Mouse (Mus musculus): ENCODE measurements around the gene Hist1h2br. TPM values are rescaled to one million over a fixed set of nuclear protein-coding genes. Genes with fewer than 3 reads are reported as not detected.

Gene Hist1h2br
- 5.8 TPM in 1 of 2 replicates, not detected in the other for polyA plus RNA-seq (2012)

GRCm38 (mm10) chr13:21833461-21833860 is at the start of gene Hist1h2br, which contains the start of gene Hist1h2ap:
Hist1h2br (plus strand) TSS chr13:21833743.
Hist1h2ap (minus strand) TSS chr13:21833507.

GRCm38 (mm10) chr13:21786899-21787629 is 46.5 kb upstream of the Hist1h2br start, which contains the start of the genes Hist1h2an and Hist1h2bp:
Hist1h2an (minus strand) TSS chr13:21787218.
Hist1h2bp (plus strand) TSS chr13:21787461.

GRCm38 (mm10) chr13:21810073-21810472 is 23.5 kb upstream of the Hist1h2br start, which contains the start of the genes Hist1h2bq and Hist1h2ao:
Hist1h2bq (minus strand) TSS chr13:21810197.
Hist1h2ao (plus strand) TSS chr13:21810465.

GRCm38 (mm10) chr13:21811539-21811938 is 22.0 kb upstream of the Hist1h2br start, which contains the start of gene Hist1h4m:
Hist1h4m (plus strand) TSS chr13:21811746.

GRCm38 (mm10) chr13:21831418-21832394 is 1.8 kb upstream of the Hist1h2br start, which contains the start of gene Hist1h4n:
Hist1h4n (minus strand) TSS chr13:21832196.

Other genes with a start within 250 kb of the Hist1h2br start
- not detected in 2 replicates for gene Olfr1362, start 219.7 kb upstream of the Hist1h2br start, polyA plus RNA-seq (2012)
- gene Olfr11, start 191.2 kb upstream of the Hist1h2br start, polyA plus RNA-seq (2012) = not detected in 2 replicates
- 0.03 TPM in 1 of 2 replicates, not detected in the other for gene Olfr1361, start 170.4 kb upstream of the Hist1h2br start, polyA plus RNA-seq (2012)
- gene Olfr1360, start 156.3 kb upstream of the Hist1h2br start, polyA plus RNA-seq (2012) = not detected in 2 replicates
- not detected in 2 replicates for gene Olfr1359, start 135.6 kb upstream of the Hist1h2br start, polyA plus RNA-seq (2012)
- gene Hist1h2bl, start 117.6 kb upstream of the Hist1h2br start, polyA plus RNA-seq (2012) = 1.1 and 2.1 TPM in 2 replicates
- gene Hist1h2ai, start 117.3 kb upstream of the Hist1h2br start, polyA plus RNA-seq (2012) = 16.6 and 27.9 TPM in 2 replicates
- 27.0 and 31.9 TPM in 2 replicates for gene Hist1h3h, start 116.1 kb upstream of the Hist1h2br start, polyA plus RNA-seq (2012)
- gene Hist1h2bm, start 111.7 kb upstream of the Hist1h2br start, polyA plus RNA-seq (2012) = 1.7 and 4.9 TPM in 2 replicates
- 2.5 and 5.2 TPM in 2 replicates for gene Hist1h4j, start 98.7 kb upstream of the Hist1h2br start, polyA plus RNA-seq (2012)
- gene Hist1h4k, start 83.2 kb upstream of the Hist1h2br start, polyA plus RNA-seq (2012) = 19.1 and 29.2 TPM in 2 replicates
- gene Hist1h2ak, start 79.9 kb upstream of the Hist1h2br start, polyA plus RNA-seq (2012) = 83.4 and 107 TPM in 2 replicates
- gene Hist1h2bn, start 79.6 kb upstream of the Hist1h2br start, polyA plus RNA-seq (2012) = 6.8 and 17.1 TPM in 2 replicates
- 5.0 and 8.4 TPM in 2 replicates for gene Hist1h1b, start 53.1 kb upstream of the Hist1h2br start, polyA plus RNA-seq (2012)
- gene Hist1h3i, start 50.4 kb upstream of the Hist1h2br start, polyA plus RNA-seq (2012) = 37.8 and 49.3 TPM in 2 replicates
- 29.4 and 41.7 TPM in 2 replicates for gene Hist1h2an, start 46.5 kb upstream of the Hist1h2br start, polyA plus RNA-seq (2012)
- gene Hist1h2bp, start 46.3 kb upstream of the Hist1h2br start, polyA plus RNA-seq (2012) = 0.74 TPM in 2 replicates
- 2.3 and 7.9 TPM in 2 replicates for gene Hist1h2bq, start 23.5 kb upstream of the Hist1h2br start, polyA plus RNA-seq (2012)
- 9,267 and 13,368 TPM in 2 replicates for gene Hist1h2ao, start 23.3 kb upstream of the Hist1h2br start, polyA plus RNA-seq (2012)
- gene Hist1h4m, start 22.0 kb upstream of the Hist1h2br start, polyA plus RNA-seq (2012) = 48.0 and 58.9 TPM in 2 replicates
- 4.8 and 10.5 TPM in 2 replicates for gene Hist1h4n, start 1.5 kb upstream of the Hist1h2br start, polyA plus RNA-seq (2012)
- gene Hist1h2ap, start 236 bp upstream of the Hist1h2br start, polyA plus RNA-seq (2012) = 6,142 and 6,696 TPM in 2 replicates
- 0.39 and 0.64 TPM in 2 replicates for gene Zfp184, start 111.4 kb downstream of the Hist1h2br start, polyA plus RNA-seq (2012)
- 0.06 TPM in 1 of 2 replicates, not detected in the other for gene Pom121l2, start 147.5 kb downstream of the Hist1h2br start, polyA plus RNA-seq (2012)
- gene Prss16, start 176.0 kb downstream of the Hist1h2br start, polyA plus RNA-seq (2012) = 3.2 and 6.9 TPM in 2 replicates
- gene Hist1h2ah, start 201.8 kb downstream of the Hist1h2br start, polyA plus RNA-seq (2012) = 5.4 and 12.3 TPM in 2 replicates
- gene Hist1h2bk, start 202.1 kb downstream of the Hist1h2br start, polyA plus RNA-seq (2012) = 15.0 and 17.1 TPM in 2 replicates
- 56.9 and 64.7 TPM in 2 replicates for gene Hist1h4i, start 207.6 kb downstream of the Hist1h2br start, polyA plus RNA-seq (2012)
- 31.0 and 38.1 TPM in 2 replicates for gene Hist1h2ag, start 209.2 kb downstream of the Hist1h2br start, polyA plus RNA-seq (2012)
- gene Hist1h2bj, start 209.5 kb downstream of the Hist1h2br start, polyA plus RNA-seq (2012) = 32.2 and 35.1 TPM in 2 replicates